ENCODE assay signal across 9 mouse cellular contexts in genomic region chr11:109358549-109358948, GRCm38 (mm10). TPM values are rescaled to one million over a fixed set of nuclear protein-coding genes. Genes with fewer than 3 reads are reported as not detected.
A peak's percentile ranks its signal among the peaks of the same experiment; 100 is the strongest.
DNase-seq lines count a peak whose midpoint lies in the region; ATAC-seq lines count a peak whose summit lies in the region.
"Had no signal": no experiment of that assay in that cellular context is flagged by ENCODE, and none has a peak within 500 bp of the region (broad histone marks: within the 10 kb centered on the region; RNA-seq: fewer than 3 reads in every experiment).

No protein-coding gene starts in this region.

- WGBS in kidney, embryonic 16.5 days, result 57% methylated on average over 3 of the region's 3 CpGs
- WGBS in embryonic facial prominence, embryonic 14.5 days, result 37% methylated on average over 3 of the region's 3 CpGs
- 34% methylated on average over 3 of the region's 3 CpGs for WGBS in midbrain, embryonic 10.5 days

- no peaks in the 10 kb centered on the region for H3K36me3 ChIP-seq in kidney, embryonic 16.5 days (ENCODE audit: insufficient read depth, low read length)
- H3K36me3 ChIP-seq in embryonic facial prominence, embryonic 14.5 days (ENCODE audit: control insufficient read depth, insufficient read depth, low read length), result no peaks in the 10 kb centered on the region
- H3K36me3 ChIP-seq in midbrain, embryonic 10.5 days, result no peaks in the 10 kb centered on the region

- no peaks in the 10 kb centered on the region for H3K9me3 ChIP-seq in kidney, embryonic 16.5 days (ENCODE audit: low read length)
- no peaks in the 10 kb centered on the region for H3K9me3 ChIP-seq in embryonic facial prominence, embryonic 14.5 days (ENCODE audit: control insufficient read depth, low read length)
- no peaks in the 10 kb centered on the region for H3K9me3 ChIP-seq in midbrain, embryonic 10.5 days (replicated peaks)

- no peak for DNase-seq in kidney, postnatal 10 days
- peak; percentile 94 for DNase-seq in Muller cell, postnatal 12 days (ENCODE audit: inconsistent ontology term)
- peak; percentile 32 for DNase-seq in embryonic facial prominence, embryonic 14.5 days (ENCODE audit: low spot score)
- no peak for DNase-seq in midbrain, embryonic 10.5 days (ENCODE audit: low spot score)
- no peak for DNase-seq in c-Kit-positive CD71-positive TER-119-positive erythroid progenitor cells, embryonic 14.5 days (ENCODE audit: low spot score)
- no peak for DNase-seq in adrenal gland, postnatal 36 days
- no peak for DNase-seq in testis, postnatal 10 days (ENCODE audit: low spot score)
- DNase-seq: left cerebral cortex, postnatal 4 days had no signal

- peaks cover 37% of the 10 kb centered on the region for H3K4me1 ChIP-seq in kidney, embryonic 16.5 days (ENCODE audit: insufficient read depth, low read length)
- peaks cover 10% of the 10 kb centered on the region for H3K4me1 ChIP-seq in embryonic facial prominence, embryonic 14.5 days (ENCODE audit: control insufficient read depth, insufficient read depth, low read length)
- peaks cover 52% of the 10 kb centered on the region for H3K4me1 ChIP-seq in midbrain, embryonic 10.5 days

- no peak for ATAC-seq in kidney, embryonic 16.5 days (ENCODE audit: low FRiP score, low TSS enrichment)
- no peak for ATAC-seq in embryonic facial prominence, embryonic 14.5 days (ENCODE audit: low read depth)

- H3K4me2 ChIP-seq in kidney, embryonic 16.5 days (replicated peaks; ENCODE audit: low read depth, low read length), result no peak overlapping the region
- no peak overlapping the region for H3K4me2 ChIP-seq in embryonic facial prominence, embryonic 14.5 days (ENCODE audit: low read depth, low read length)

- H3K9ac ChIP-seq in kidney, embryonic 16.5 days (replicated peaks; ENCODE audit: low read length), result no peak overlapping the region
- H3K9ac ChIP-seq in embryonic facial prominence, embryonic 14.5 days (ENCODE audit: low read depth, low read length), result 0 out of 2 replicates have a peak overlapping the region, but pooled peaks have one; percentile 25

- peak overlapping the region; percentile 46; the same call in 1 of the 2 replicates for H3K27ac ChIP-seq in kidney, embryonic 16.5 days (ENCODE audit: low read length)
- 0 out of 2 replicates have a peak overlapping the region, but pooled peaks have one; percentile 11 for H3K27ac ChIP-seq in embryonic facial prominence, embryonic 14.5 days (replicated peaks; ENCODE audit: low read depth, low read length)
- peak overlapping the region; percentile 69 for H3K27ac ChIP-seq in midbrain, embryonic 10.5 days (replicated peaks)

- no peaks in the 10 kb centered on the region for H3K27me3 ChIP-seq in kidney, embryonic 16.5 days (ENCODE audit: insufficient read depth, low read length)
- H3K27me3 ChIP-seq in embryonic facial prominence, embryonic 14.5 days (replicated peaks; ENCODE audit: control insufficient read depth, insufficient read depth, low read length), result no peaks in the 10 kb centered on the region
- H3K27me3 ChIP-seq in midbrain, embryonic 10.5 days (ENCODE audit: low read depth, poor library complexity, severe bottlenecking), result peaks cover 18% of the 10 kb centered on the region

- H3K4me3 ChIP-seq in kidney, embryonic 16.5 days (ENCODE audit: low read length), result no peak overlapping the region
- no peak overlapping the region for H3K4me3 ChIP-seq in embryonic facial prominence, embryonic 14.5 days (ENCODE audit: low read depth, low read length)
- no peak overlapping the region for H3K4me3 ChIP-seq in midbrain, embryonic 10.5 days

RNA-seq across cellular contexts. Expression of gene Gna13, which starts 4.1 kb away (rescaled TPM):
- 22.0 and 24.1 TPM in 2 replicates for polyA plus RNA-seq in kidney, embryonic 16.5 days (2015; fragmentation: Nextera tagmentation; extraction: Ambion mirVana)
- 23.4 and 24.5 TPM in 2 replicates for polyA plus RNA-seq in embryonic facial prominence, embryonic 14.5 days (2014; fragmentation: Nextera tagmentation; extraction: Ambion mirVana)
- 16.9 and 18.8 TPM in 2 replicates for polyA plus RNA-seq in midbrain, embryonic 10.5 days (2016; fragmentation: Nextera tagmentation; extraction: Ambion mirVana)
- total RNA-seq in adrenal gland, postnatal 36 days (2021), result 10 to 100 TPM; 65.2 to 70.7 TPM

RNA-seq across cellular contexts. Expression of gene 9930022D16Rik, which starts 55.2 kb away (rescaled TPM):
- polyA plus RNA-seq in kidney, embryonic 16.5 days (2015; fragmentation: Nextera tagmentation; extraction: Ambion mirVana), result not detected in 2 replicates
- 0.08 TPM in 1 of 2 replicates, not detected in the other for polyA plus RNA-seq in embryonic facial prominence, embryonic 14.5 days (2014; fragmentation: Nextera tagmentation; extraction: Ambion mirVana)
- polyA plus RNA-seq in midbrain, embryonic 10.5 days (2016; fragmentation: Nextera tagmentation; extraction: Ambion mirVana), result not detected in 2 replicates
- total RNA-seq in adrenal gland, postnatal 36 days (2021), result not detected
- total RNA-seq: left cerebral cortex, postnatal 4 days had no signal

Comparison
In these comparisons a context has a peak if more than half of its experiments do, and no peak if none do; other contexts are left out.
1. H3K27ac ChIP-seq: peak in every context shown above with its lines; median percentile 69 in midbrain, embryonic 10.5 days; 46 in kidney, embryonic 16.5 days; 11 in embryonic facial prominence, embryonic 14.5 days.
2. DNase-seq: peak in Muller cell, postnatal 12 days (single experiment) and embryonic facial prominence, embryonic 14.5 days (single experiment); none in kidney, postnatal 10 days (single experiment), midbrain, embryonic 10.5 days (single experiment), c-Kit-positive CD71-positive TER-119-positive erythroid progenitor cells, embryonic 14.5 days (single experiment), adrenal gland, postnatal 36 days (0 of 2) and testis, postnatal 10 days (single experiment).